Mouse (Mus musculus) erythroblast, embryonic 14.5 days (primary cell): ENCODE measurements around the gene Olfr646.

Experiments
- GATA1 ChIP-seq: IDR thresholded peaks from 2 replicates; pipeline ENCODE4 v1.6.1; 2012; ENCODE audit warnings: low read length, inconsistent platforms, mixed read lengths
- TAL1 ChIP-seq: IDR thresholded peaks from 3 replicates; pipeline ENCODE4 v1.6.1; 2012; ENCODE audit warnings: low read length, inconsistent platforms, mixed read lengths

GRCm38 (mm10) chr7:104085365-104085764 is 19.3 kb upstream of the Olfr646 start, which contains the start of gene Olfr645:
- TF ChIP-seq GATA1 (no peak), TAL1 (no peak)
